Mouse (Mus musculus) fibroblast of lung, adult 2 months (primary cell): ENCODE measurements around the gene Acvr1.

ENCODE experiments used
- DNase-seq: peaks from one replicate; pipeline ENCODE4 v3.0.0-alpha.2; 2011; ENCODE audit warnings: low read depth

The Acvr1 gene

DNA sequence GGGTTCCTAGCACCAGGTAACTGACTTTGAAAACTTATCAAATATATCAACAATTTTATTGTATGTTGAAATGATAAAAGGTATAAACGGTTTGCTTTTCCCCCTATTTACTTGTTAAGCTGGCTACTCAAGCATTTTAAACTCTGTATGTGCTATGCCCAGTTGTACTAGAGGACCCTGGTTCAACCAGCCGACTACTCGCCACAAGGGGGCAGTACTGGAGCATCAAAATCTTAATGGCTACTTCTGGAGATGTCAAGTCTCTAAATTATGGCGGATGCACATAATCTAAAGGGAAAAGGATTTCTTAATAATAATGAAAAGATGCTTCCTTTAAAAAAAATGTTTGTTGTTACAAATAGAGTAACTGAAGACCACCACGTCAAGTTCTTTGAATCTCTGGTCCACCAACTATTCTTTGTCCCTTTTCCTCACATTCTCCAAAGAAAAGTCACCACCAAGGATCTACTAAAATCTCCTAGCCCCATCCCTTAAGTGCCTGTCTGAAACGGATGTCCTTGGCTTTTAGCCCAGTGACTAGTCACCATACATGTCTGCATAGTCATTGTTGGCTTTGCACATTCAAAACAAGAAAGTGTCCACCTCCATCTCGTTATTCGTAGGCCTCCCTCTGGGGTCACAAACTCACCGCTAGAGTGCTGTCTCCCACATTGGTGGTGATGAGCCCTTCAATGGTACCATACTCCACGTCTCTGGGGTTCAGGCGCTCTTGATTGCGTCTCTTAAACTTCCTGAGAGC lies 89.8 kb downstream of the Acvr1 start:
- peak; percentile 57 for DNase-seq

GRCm38 (mm10) chr2:58475578-58475977 lies 91.4 kb downstream of the Acvr1 start:
- DNase-seq, result no peak

- DNase-seq, result no peak
Measured at GRCm38 (mm10) chr2:58470290-58470689, 96.7 kb downstream of the Acvr1 start.

DNA sequence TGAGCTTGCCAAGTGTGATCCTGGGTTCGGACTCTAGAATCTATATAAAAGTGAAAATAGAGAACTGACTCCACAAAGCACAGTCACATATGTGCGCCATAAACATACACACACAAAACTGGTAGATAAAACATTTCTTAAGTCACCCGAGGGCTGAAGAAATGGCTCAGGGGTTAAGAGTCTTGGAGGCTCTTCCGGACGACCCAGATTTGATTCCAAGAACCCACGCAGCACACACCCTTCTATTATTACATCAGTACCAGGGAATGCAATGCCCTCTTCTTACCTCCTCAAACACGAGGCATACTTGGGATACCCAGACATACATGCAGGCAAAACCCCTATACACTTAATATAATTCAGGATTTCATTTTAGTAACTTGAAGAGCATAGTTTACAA lies 97.1 kb downstream of the Acvr1 start, which contains the start of gene Gm17409:
Gene Gm17409, plus strand, starts transcription at position 301 of the 400 bp plus-strand sequence.
- DNase-seq, result no peak

- DNase-seq, result no peak
Measured at GRCm38 (mm10) chr2:58458820-58459371, 108.1 kb downstream of the Acvr1 start.

GRCm38 (mm10) chr2:58457488-58457865 lies 109.5 kb downstream of the Acvr1 start:
- DNase-seq, result no peak

DNA sequence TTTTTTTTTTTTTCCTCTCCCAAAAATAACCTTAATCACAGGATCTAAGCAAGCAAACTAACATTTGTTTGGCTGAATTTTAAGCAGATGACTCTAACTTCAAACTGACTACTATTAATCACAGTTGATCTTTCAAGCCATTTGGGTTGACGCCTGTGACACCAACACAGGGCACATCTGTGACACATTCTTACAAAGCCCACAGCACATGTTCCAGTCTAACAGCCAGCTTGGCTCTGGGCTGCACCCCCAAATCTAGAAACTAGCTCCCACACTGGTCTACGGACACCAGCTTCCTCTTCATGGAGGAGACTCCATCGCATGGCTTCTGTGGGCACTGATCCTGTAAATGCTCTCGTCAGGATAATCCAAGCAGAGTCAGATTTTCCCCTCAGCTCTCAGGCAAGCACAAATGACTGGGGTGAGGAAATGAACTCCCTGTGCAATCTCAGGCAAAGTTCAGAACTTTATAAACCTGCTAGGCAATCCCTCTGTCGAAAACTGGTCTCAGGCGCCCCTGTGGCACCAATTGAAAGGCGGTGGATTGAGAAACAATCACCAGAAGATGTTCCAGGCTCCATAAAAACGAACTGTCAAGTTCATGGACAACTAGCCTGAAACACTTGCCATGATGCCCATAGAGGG lies 110.0 kb downstream of the Acvr1 start:
- DNase-seq, result no peak

GRCm38 (mm10) chr2:58454095-58454865 lies 112.7 kb downstream of the Acvr1 start:
- no peak for DNase-seq

DNA sequence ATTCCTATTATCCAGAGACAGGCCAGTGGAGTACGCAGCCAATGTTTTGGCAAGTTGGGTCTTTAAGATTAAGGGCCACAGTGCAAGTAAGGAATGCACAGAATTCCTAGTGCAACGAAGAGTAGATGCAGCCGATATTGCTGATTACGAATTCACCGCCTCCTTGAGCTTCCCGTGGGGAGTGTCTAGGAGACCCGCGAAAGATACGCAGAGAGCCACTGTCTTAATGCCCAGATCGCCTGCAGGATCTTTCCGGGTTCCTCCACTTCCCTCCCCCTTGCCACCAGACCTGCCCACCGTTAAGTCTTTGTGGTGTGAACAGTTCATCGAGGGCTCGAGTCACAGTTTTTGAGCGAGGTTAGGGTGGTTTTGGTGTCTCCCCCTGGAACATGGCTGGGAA lies 120.0 kb downstream of the Acvr1 start:
- DNase-seq, result no peak

DNA sequence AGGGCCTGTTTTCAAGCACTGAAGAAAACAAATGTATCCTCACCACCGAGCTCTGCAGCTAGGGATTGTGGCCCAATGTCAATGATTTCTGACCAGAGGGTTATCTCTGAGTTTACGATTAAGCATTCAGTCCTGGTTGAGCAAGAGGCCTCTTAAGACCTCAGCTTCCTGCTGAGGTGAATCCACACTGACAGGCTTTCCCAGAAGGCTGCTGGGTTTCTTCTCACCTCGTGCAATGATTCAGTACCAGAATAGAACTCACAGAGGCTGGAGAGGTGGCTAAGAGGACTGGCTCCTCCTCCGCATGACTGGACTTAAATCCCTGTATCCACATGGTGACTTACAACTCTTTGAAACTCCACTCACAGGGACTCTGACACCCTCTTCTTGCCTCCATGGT lies 123.8 kb downstream of the Acvr1 start:
- DNase-seq, result no peak

- DNase-seq, result no peak
Measured at GRCm38 (mm10) chr2:58436911-58437310, 130.0 kb downstream of the Acvr1 start.

DNA sequence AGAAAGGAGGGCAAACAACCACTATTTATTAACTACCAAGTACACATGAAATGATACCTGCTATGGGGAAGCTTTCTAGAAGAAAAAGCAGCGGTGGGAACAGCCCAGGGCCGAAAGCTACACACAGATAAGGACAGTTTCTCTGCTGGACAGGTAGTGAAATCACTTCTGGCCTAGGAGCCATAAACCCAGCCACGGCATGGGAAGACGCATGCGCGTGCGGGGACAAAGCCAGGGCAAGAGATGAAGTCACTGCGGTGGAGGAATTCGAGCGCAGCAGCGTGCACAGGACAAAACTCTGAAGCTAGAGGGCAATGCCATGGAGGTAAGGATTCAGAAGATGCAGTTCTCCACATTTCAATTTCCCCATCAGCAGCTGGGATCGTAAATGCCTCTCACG lies 131.4 kb downstream of the Acvr1 start:
- no peak for DNase-seq

GRCm38 (mm10) chr2:58434438-58434837 lies 132.5 kb downstream of the Acvr1 start:
- no peak for DNase-seq

GRCm38 (mm10) chr2:58433317-58433716 lies 133.6 kb downstream of the Acvr1 start:
- DNase-seq, result no peak

GRCm38 (mm10) chr2:58432211-58432610 lies 134.7 kb downstream of the Acvr1 start:
- no peak for DNase-seq

- no peak for DNase-seq
Measured at GRCm38 (mm10) chr2:58425436-58426004, 141.4 kb downstream of the Acvr1 start.

- DNase-seq, result no peak
Measured at GRCm38 (mm10) chr2:58423319-58423718, 143.6 kb downstream of the Acvr1 start.

DNA sequence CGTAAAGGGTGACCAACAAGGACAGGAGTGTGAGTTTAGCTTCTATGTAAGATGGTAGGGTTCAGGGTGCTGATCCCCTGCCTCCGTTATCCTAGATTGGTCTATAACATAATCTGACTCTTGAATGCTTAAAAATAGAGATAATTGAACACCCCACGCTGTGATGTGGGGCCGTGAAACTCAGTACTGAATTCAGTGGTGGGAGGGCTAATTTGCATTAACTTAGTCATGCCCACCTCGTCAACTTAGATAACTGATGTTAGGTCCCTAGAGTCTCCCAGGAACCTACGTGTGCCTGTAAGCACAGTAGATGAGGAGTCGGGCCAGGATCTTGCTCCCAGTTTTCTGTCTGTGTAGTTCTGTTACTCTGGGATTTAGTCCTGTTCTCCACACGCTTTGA lies 147.4 kb downstream of the Acvr1 start:
- DNase-seq, result no peak

DNA sequence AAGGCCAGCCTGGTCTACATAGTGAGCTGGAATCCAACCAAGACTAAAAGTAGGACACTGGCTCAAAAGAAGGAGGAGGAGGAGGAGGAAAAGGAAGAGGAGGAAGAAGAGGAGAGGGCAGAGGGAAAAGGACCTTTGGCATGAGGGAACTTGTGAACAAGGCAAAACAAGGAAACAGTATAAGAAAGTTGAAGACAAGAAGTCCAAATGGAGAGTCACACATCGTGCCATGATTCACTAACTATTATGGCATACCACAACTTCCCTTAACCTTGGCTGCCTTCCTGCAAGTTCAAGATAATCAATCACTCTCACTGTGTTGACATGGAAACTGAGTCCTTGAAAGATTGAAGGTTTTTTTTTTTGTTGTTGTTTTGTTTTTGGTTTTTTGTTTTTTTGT lies 148.8 kb downstream of the Acvr1 start:
- no peak for DNase-seq

- no peak for DNase-seq
Measured at GRCm38 (mm10) chr2:58417684-58418083, 149.3 kb downstream of the Acvr1 start.

DNA sequence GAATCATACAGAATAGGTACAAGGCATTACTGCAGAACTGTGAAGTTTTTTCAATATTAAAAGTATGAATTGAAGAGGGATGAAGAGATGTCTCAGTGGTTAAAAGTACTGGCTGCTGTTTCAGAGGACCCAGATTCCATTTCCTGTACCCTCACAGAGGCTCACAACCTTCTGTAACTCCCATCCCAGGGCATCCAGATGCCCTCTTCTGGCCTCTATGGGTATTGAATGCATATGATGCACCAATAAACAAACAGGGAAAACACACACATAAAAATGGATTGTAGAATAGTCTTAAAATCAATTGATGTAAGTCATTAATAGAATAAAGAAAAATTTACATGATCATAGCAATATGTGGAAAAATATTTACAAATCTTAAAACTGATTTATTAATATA lies 151.9 kb downstream of the Acvr1 start:
- no peak for DNase-seq

- DNase-seq, result no peak
Measured at GRCm38 (mm10) chr2:58408926-58409634, 157.9 kb downstream of the Acvr1 start.
